Mouse (Mus musculus): Measurements from ENCODE around the gene Map2.

Gene Map2

GRCm38 (mm10) chr1:66177489-66178170, 2.6 kb downstream of the Map2 start:
- no peak for DNase-seq (ENCODE audit: low read depth, low spot score)
- H3K27me3 ChIP-seq (ENCODE audit: control insufficient read depth, insufficient read depth, low read length, poor library complexity, severe bottlenecking) = no peaks in the 10 kb centered on the region
- no peaks in the 10 kb centered on the region for H3K36me3 ChIP-seq (ENCODE audit: control insufficient read depth, insufficient read depth, low read length, poor library complexity, severe bottlenecking)

GRCm38 (mm10) chr1:66187016-66187681, 12.1 kb downstream of the Map2 start:
- Histone ChIP-seq H3K36me3 (ENCODE audit: control insufficient read depth, insufficient read depth, low read length, poor library complexity, severe bottlenecking) (no peaks in the 10 kb centered on the region), H3K27me3 (ENCODE audit: control insufficient read depth, insufficient read depth, low read length, poor library complexity, severe bottlenecking) (no peaks in the 10 kb centered on the region)
- DNase-seq (ENCODE audit: low read depth, low spot score) = no peak

GRCm38 (mm10) chr1:66192401-66192800, 17.3 kb downstream of the Map2 start:
- DNase-seq (ENCODE audit: low read depth, low spot score) = no peak
- Histone ChIP-seq H3K36me3 (ENCODE audit: control insufficient read depth, insufficient read depth, low read length, poor library complexity, severe bottlenecking) (no peaks in the 10 kb centered on the region), H3K27me3 (ENCODE audit: control insufficient read depth, insufficient read depth, low read length, poor library complexity, severe bottlenecking) (no peaks in the 10 kb centered on the region)

GRCm38 (mm10) chr1:66192891-66193290, 17.8 kb downstream of the Map2 start:
- Histone ChIP-seq H3K27me3 (ENCODE audit: control insufficient read depth, insufficient read depth, low read length, poor library complexity, severe bottlenecking) (no peaks in the 10 kb centered on the region), H3K36me3 (ENCODE audit: control insufficient read depth, insufficient read depth, low read length, poor library complexity, severe bottlenecking) (no peaks in the 10 kb centered on the region)
- DNase-seq (ENCODE audit: low read depth, low spot score) = no peak

GRCm38 (mm10) chr1:66195040-66195726, 20.1 kb downstream of the Map2 start:
- Histone ChIP-seq H3K27me3 (ENCODE audit: control insufficient read depth, insufficient read depth, low read length, poor library complexity, severe bottlenecking) (no peaks in the 10 kb centered on the region), H3K36me3 (ENCODE audit: control insufficient read depth, insufficient read depth, low read length, poor library complexity, severe bottlenecking) (no peaks in the 10 kb centered on the region)
- DNase-seq (ENCODE audit: low read depth, low spot score) = no peak

- no peaks in the 10 kb centered on the region for H3K27me3 ChIP-seq (ENCODE audit: control insufficient read depth, insufficient read depth, low read length, poor library complexity, severe bottlenecking)
- H3K36me3 ChIP-seq (ENCODE audit: control insufficient read depth, insufficient read depth, low read length, poor library complexity, severe bottlenecking) = no peaks in the 10 kb centered on the region
- DNase-seq (ENCODE audit: low read depth, low spot score) = peak; percentile 10
These were observed 21.2 kb downstream of the Map2 start for GRCm38 (mm10) chr1:66196240-66196639.

- no peak for DNase-seq (ENCODE audit: low read depth, low spot score)
- Histone ChIP-seq H3K27me3 (ENCODE audit: control insufficient read depth, insufficient read depth, low read length, poor library complexity, severe bottlenecking) (no peaks in the 10 kb centered on the region), H3K36me3 (ENCODE audit: control insufficient read depth, insufficient read depth, low read length, poor library complexity, severe bottlenecking) (no peaks in the 10 kb centered on the region)
These were observed 21.6 kb downstream of the Map2 start for GRCm38 (mm10) chr1:66196716-66197115.

- no peak for DNase-seq (ENCODE audit: low read depth, low spot score)
- Histone ChIP-seq H3K36me3 (ENCODE audit: control insufficient read depth, insufficient read depth, low read length, poor library complexity, severe bottlenecking) (no peaks in the 10 kb centered on the region), H3K27me3 (ENCODE audit: control insufficient read depth, insufficient read depth, low read length, poor library complexity, severe bottlenecking) (no peaks in the 10 kb centered on the region)
These were observed 30.4 kb downstream of the Map2 start for GRCm38 (mm10) chr1:66205517-66205916.

GRCm38 (mm10) chr1:66206904-66207303, 31.8 kb downstream of the Map2 start:
- no peak for DNase-seq (ENCODE audit: low read depth, low spot score)
- H3K27me3 ChIP-seq (ENCODE audit: control insufficient read depth, insufficient read depth, low read length, poor library complexity, severe bottlenecking) = no peaks in the 10 kb centered on the region
- no peaks in the 10 kb centered on the region for H3K36me3 ChIP-seq (ENCODE audit: control insufficient read depth, insufficient read depth, low read length, poor library complexity, severe bottlenecking)

GRCm38 (mm10) chr1:66211074-66211791, 36.2 kb downstream of the Map2 start:
- no peaks in the 10 kb centered on the region for H3K27me3 ChIP-seq (ENCODE audit: control insufficient read depth, insufficient read depth, low read length, poor library complexity, severe bottlenecking)

GRCm38 (mm10) chr1:66221497-66221896, 46.4 kb downstream of the Map2 start:
- Histone ChIP-seq H3K36me3 (ENCODE audit: control insufficient read depth, insufficient read depth, low read length, poor library complexity, severe bottlenecking) (no peaks in the 10 kb centered on the region), H3K27me3 (ENCODE audit: control insufficient read depth, insufficient read depth, low read length, poor library complexity, severe bottlenecking) (no peaks in the 10 kb centered on the region)
- DNase-seq (ENCODE audit: low read depth, low spot score) = no peak

More at GRCm38 (mm10) chr1:66211074-66211791, 36.2 kb downstream of the Map2 start:
- H3K36me3 ChIP-seq (ENCODE audit: control insufficient read depth, insufficient read depth, low read length, poor library complexity, severe bottlenecking) = no peaks in the 10 kb centered on the region
- no peak for DNase-seq (ENCODE audit: low read depth, low spot score)

- Histone ChIP-seq H3K36me3 (ENCODE audit: control insufficient read depth, insufficient read depth, low read length, poor library complexity, severe bottlenecking) (no peaks in the 10 kb centered on the region), H3K27me3 (ENCODE audit: control insufficient read depth, insufficient read depth, low read length, poor library complexity, severe bottlenecking) (no peaks in the 10 kb centered on the region)
- no peak for DNase-seq (ENCODE audit: low read depth, low spot score)
These were observed 48.3 kb downstream of the Map2 start for GRCm38 (mm10) chr1:66223331-66223730.

GRCm38 (mm10) chr1:66226372-66227368, 51.6 kb downstream of the Map2 start:
- H3K36me3 ChIP-seq (ENCODE audit: control insufficient read depth, insufficient read depth, low read length, poor library complexity, severe bottlenecking) = no peaks in the 10 kb centered on the region
- no peaks in the 10 kb centered on the region for H3K27me3 ChIP-seq (ENCODE audit: control insufficient read depth, insufficient read depth, low read length, poor library complexity, severe bottlenecking)
- no peak for DNase-seq (ENCODE audit: low read depth, low spot score)

GRCm38 (mm10) chr1:66228205-66228604, 53.1 kb downstream of the Map2 start:
- DNase-seq (ENCODE audit: low read depth, low spot score) = peak; percentile 40
- Histone ChIP-seq H3K36me3 (ENCODE audit: control insufficient read depth, insufficient read depth, low read length, poor library complexity, severe bottlenecking) (no peaks in the 10 kb centered on the region), H3K27me3 (ENCODE audit: control insufficient read depth, insufficient read depth, low read length, poor library complexity, severe bottlenecking) (no peaks in the 10 kb centered on the region)
